Mouse (Mus musculus) 3134 (cell line): ENCODE data around the gene Gm30302.
"Not testable (repeated sequence)": the region's sequence is repeated elsewhere in the genome, so short reads cannot be mapped to it uniquely, and the experiment has no call there.

Source experiments
- DNase-seq: peaks from one replicate; pipeline ENCODE4 v3.0.0-alpha.2; 2011; ENCODE audit warnings: low spot score; ENCODE audit not compliant: insufficient read length; ENCODE audit errors: extremely low read depth

Gene Gm30302

GRCm38 (mm10) chr13:49798901-49799300 lies at the start of gene Gm30302:
Gene Gm30302, minus strand, starts transcription at chr13:49799001.
- no peak for DNase-seq

GRCm38 (mm10) chr13:49846751-49847150 lies 48.0 kb upstream of the Gm30302 start:
- DNase-seq: no peak

GRCm38 (mm10) chr13:49846141-49846540 lies 47.3 kb upstream of the Gm30302 start:
- DNase-seq: no peak

- no peak for DNase-seq
These were observed 46.9 kb upstream of the Gm30302 start for GRCm38 (mm10) chr13:49845663-49846062.

- no peak for DNase-seq
These were observed 45.3 kb upstream of the Gm30302 start for GRCm38 (mm10) chr13:49844071-49844470.

GRCm38 (mm10) chr13:49841186-49841585 lies 42.4 kb upstream of the Gm30302 start:
- DNase-seq: no peak

- no peak for DNase-seq
These were observed 31.6 kb upstream of the Gm30302 start for GRCm38 (mm10) chr13:49830355-49830754.

GRCm38 (mm10) chr13:49825300-49825699 lies 26.5 kb upstream of the Gm30302 start:
- no peak for DNase-seq

GRCm38 (mm10) chr13:49814958-49815357 lies 16.2 kb upstream of the Gm30302 start:
- no peak for DNase-seq

GRCm38 (mm10) chr13:49814420-49814819 lies 15.6 kb upstream of the Gm30302 start:
- no peak for DNase-seq

- DNase-seq: no peak
These were observed 8.3 kb upstream of the Gm30302 start for GRCm38 (mm10) chr13:49807146-49807545.

- DNase-seq: no peak
These were observed 10.0 kb downstream of the Gm30302 start for GRCm38 (mm10) chr13:49788563-49789393.

- no peak for DNase-seq
These were observed 14.9 kb downstream of the Gm30302 start for GRCm38 (mm10) chr13:49783899-49784298.

- not testable (repeated sequence) for DNase-seq
These were observed 27.3 kb downstream of the Gm30302 start for GRCm38 (mm10) chr13:49771536-49771935.

GRCm38 (mm10) chr13:49769111-49769510 lies 29.7 kb downstream of the Gm30302 start:
- DNase-seq: no peak

GRCm38 (mm10) chr13:49768048-49768447 lies 30.8 kb downstream of the Gm30302 start:
- DNase-seq: no peak

GRCm38 (mm10) chr13:49766269-49766668 lies 32.5 kb downstream of the Gm30302 start:
- no peak for DNase-seq

GRCm38 (mm10) chr13:49765306-49765705 lies 33.5 kb downstream of the Gm30302 start:
- DNase-seq: no peak

- no peak for DNase-seq
These were observed 36.6 kb downstream of the Gm30302 start for GRCm38 (mm10) chr13:49762208-49762607.

GRCm38 (mm10) chr13:49760675-49761074 lies 38.1 kb downstream of the Gm30302 start:
- DNase-seq: no peak

- DNase-seq: no peak
These were observed 40.8 kb downstream of the Gm30302 start for GRCm38 (mm10) chr13:49757966-49758365.

GRCm38 (mm10) chr13:49756591-49756990 lies 42.2 kb downstream of the Gm30302 start:
- no peak for DNase-seq
